Mouse (Mus musculus) G1E (cell line): Measurements from ENCODE around the gene Mto1.

Source experiments
- CTCF ChIP-seq: IDR thresholded peaks from 2 replicates; pipeline ENCODE4 v1.5.1; 2012; ENCODE audit warnings: low read depth, low read length, inconsistent platforms, mixed read lengths
- GATA1 ChIP-seq: IDR thresholded peaks from 2 replicates; pipeline ENCODE4 v1.6.1; 2012; ENCODE audit warnings: borderline replicate concordance, low read length, inconsistent platforms, mixed read lengths
- GATA2 ChIP-seq: IDR thresholded peaks from 2 replicates; pipeline ENCODE4 v1.6.1; 2012; ENCODE audit warnings: low read depth, low read length, inconsistent platforms, borderline replicate concordance
- POLR2AphosphoS5 ChIP-seq: IDR thresholded peaks from 2 replicates; pipeline ENCODE4 v1.6.1; 2012; ENCODE audit warnings: low read depth, low read length, inconsistent platforms; ENCODE audit not compliant: insufficient replicate concordance

- no peak for TF ChIP-seq CTCF
- TF ChIP-seq GATA2, result no peak
- no peak for TF ChIP-seq POLR2AphosphoS5
- TF ChIP-seq GATA1, result no peak
These were observed 19.1 kb upstream of the Mto1 start for GRCm38 (mm10) chr9:78428870-78429432.
